Mouse (Mus musculus) adrenal gland, postnatal 0 days (tissue): ENCODE results near the gene D2hgdh. TPM values are rescaled to one million over a fixed set of nuclear protein-coding genes. Genes with fewer than 3 reads are reported as not detected.

Source experiments
- polyA plus RNA-seq: library from polyadenylated mRNA; unstranded; fragments of >200 nt; fragmentation: Nextera tagmentation; extraction: Ambion mirVana; gene quantifications from 2 replicates; pipeline ENCODE4 v1.2.1, GENCODE M21; 2015

D2hgdh gene
- 12.4 and 27.5 TPM in 2 replicates for polyA plus RNA-seq

DNA sequence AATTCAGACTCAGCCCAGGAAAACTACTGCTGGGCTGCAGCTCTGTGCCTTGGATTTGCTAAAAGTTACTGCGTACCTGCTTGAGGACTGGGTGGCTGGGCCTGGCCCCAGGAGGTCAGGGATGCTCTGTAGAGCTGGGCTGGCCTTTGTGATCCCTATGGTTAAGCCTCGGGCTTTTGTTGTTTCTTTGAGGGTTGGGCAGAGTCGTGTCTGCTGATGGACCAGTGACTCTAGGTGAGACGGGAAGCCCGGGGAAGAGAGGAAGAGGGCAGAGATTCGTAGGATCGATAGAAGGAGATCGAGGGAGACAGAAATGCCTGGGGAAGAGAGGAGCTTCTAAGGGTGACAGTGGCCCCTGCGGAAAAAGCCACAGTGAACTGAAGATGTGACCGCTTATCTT lies at the start of gene D2hgdh:
D2hgdh (plus strand) TSS at position 301 of the 400 bp plus-strand sequence.

GRCm38 (mm10) chr1:93801741-93802238 lies 22.9 kb upstream of the D2hgdh start, which contains the start of gene Dtymk:
TSS of gene Dtymk (minus strand) at chr1:93801934.

GRCm38 (mm10) chr1:93803556-93804507 lies 20.9 kb upstream of the D2hgdh start, which contains the start of gene Ing5:
TSS of gene Ing5 (plus strand) at chr1:93803965.

DNA sequence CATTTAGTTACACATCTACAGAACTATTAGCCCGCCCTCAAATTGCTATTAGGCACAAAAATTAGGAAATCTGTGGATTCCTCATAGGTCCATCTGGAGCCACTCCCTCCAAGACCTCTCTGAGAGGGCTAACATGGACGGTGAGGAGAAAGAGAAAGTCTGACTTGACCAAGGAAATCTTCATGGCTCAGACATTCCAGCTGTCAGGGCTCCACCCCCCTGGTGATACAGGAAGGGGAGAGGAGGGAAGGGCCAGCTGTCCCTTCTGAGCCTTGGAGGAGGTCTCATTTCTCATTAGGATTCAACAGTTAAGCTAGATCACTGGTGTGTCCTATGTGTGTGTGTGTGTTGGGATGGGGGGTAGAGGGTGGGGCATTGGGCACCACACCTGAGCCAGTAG lies 36.3 kb downstream of the D2hgdh start, which contains the start of gene Gal3st2:
Gal3st2 (plus strand) TSS at position 259 of the 400 bp plus-strand sequence.

Other genes starting within 250 kb of the D2hgdh start
- 135 and 159 TPM in 2 replicates for gene Stk25, start 166.2 kb upstream of the D2hgdh start, polyA plus RNA-seq
- gene Bok, start 139.2 kb upstream of the D2hgdh start, polyA plus RNA-seq = 54.1 and 62.1 TPM in 2 replicates
- 64.2 and 79.9 TPM in 2 replicates for gene Atg4b, start 73.4 kb upstream of the D2hgdh start, polyA plus RNA-seq
- gene Thap4, start 70.0 kb upstream of the D2hgdh start, polyA plus RNA-seq = 33.5 and 51.4 TPM in 2 replicates
- 206 and 220 TPM in 2 replicates for gene Dtymk, start 23.0 kb upstream of the D2hgdh start, polyA plus RNA-seq
- 7.0 and 7.7 TPM in 2 replicates for gene Ing5, start 20.9 kb upstream of the D2hgdh start, polyA plus RNA-seq
- gene Gal3st2, start 36.4 kb downstream of the D2hgdh start, polyA plus RNA-seq = not detected in 2 replicates
- gene Gal3st2b, start 93.4 kb downstream of the D2hgdh start, polyA plus RNA-seq = not detected in 2 replicates
- gene Gal3st2c, start 165.6 kb downstream of the D2hgdh start, polyA plus RNA-seq = not detected in 2 replicates
- gene Neu4, start 195.5 kb downstream of the D2hgdh start, polyA plus RNA-seq = not detected in 2 replicates
- 0.08 TPM in 1 of 2 replicates, not detected in the other for gene Pdcd1, start 227.6 kb downstream of the D2hgdh start, polyA plus RNA-seq